Mouse (Mus musculus) limb, embryonic 14.5 days (tissue): ENCODE data around the gene Bhlha15. TPM values are rescaled to one million over a fixed set of nuclear protein-coding genes. Genes with fewer than 3 reads are reported as not detected.

ENCODE experiments used
- ATAC-seq: fragments of 200-750 bp; cut with Nextera tagmentation; 2 replicates; pipeline ENCODE4 v1.8.0; 2017; ENCODE audit warnings: low read depth, moderate number of reproducible peaks, moderate TSS enrichment; ENCODE audit not compliant: low FRiP score
- DNase-seq: peaks from one replicate; pipeline ENCODE4 v3.0.0-alpha.2; 2015; ENCODE audit warnings: low spot score
- H3K27ac ChIP-seq: fragments of 300-500 bp; sonication (generic); replicated peaks from 2 replicates; pipeline ENCODE4 v1.5.1; 2014; ENCODE audit warnings: low read depth, mild to moderate bottlenecking, low read length, moderate library complexity, mixed read lengths
- H3K27me3 ChIP-seq: fragments of 300-500 bp; sonication (generic); 2 replicates; pipeline ENCODE4 v1.6.1; 2014; ENCODE audit warnings: low read length, mixed read lengths; ENCODE audit not compliant: control insufficient read depth, insufficient read depth
- H3K36me3 ChIP-seq: fragments of 300-500 bp; sonication (generic); 2 replicates; pipeline ENCODE4 v1.6.1; 2014; ENCODE audit warnings: mild to moderate bottlenecking, low read length, moderate library complexity, mixed read lengths; ENCODE audit not compliant: control insufficient read depth, insufficient read depth
- H3K4me1 ChIP-seq: fragments of 300-500 bp; sonication (generic); 2 replicates; pipeline ENCODE4 v1.6.1; 2014; ENCODE audit warnings: antibody characterized with exemption, low read length, mixed read lengths; ENCODE audit not compliant: control insufficient read depth, insufficient read depth
- H3K4me2 ChIP-seq: fragments of 300-500 bp; sonication (generic); replicated peaks from 2 replicates; pipeline ENCODE4 v1.6.1; 2014; ENCODE audit warnings: low read depth, mild to moderate bottlenecking, low read length, moderate library complexity; ENCODE audit not compliant: severe bottlenecking
- H3K4me3 ChIP-seq: fragments of 300-500 bp; sonication (generic); replicated peaks from 2 replicates; pipeline ENCODE4 v1.5.1; 2014; ENCODE audit warnings: low read length
- H3K9ac ChIP-seq: fragments of 300-500 bp; sonication (generic); 2 replicates; pipeline ENCODE4 v1.6.1; 2014; ENCODE audit warnings: mild to moderate bottlenecking, low read depth, low read length, moderate library complexity; ENCODE audit not compliant: severe bottlenecking
- H3K9me3 ChIP-seq: fragments of 300-500 bp; sonication (generic); 2 replicates; pipeline ENCODE4 v1.6.1; 2016; ENCODE audit warnings: low read length; ENCODE audit not compliant: control insufficient read depth
- POLR2A ChIP-seq: fragments of 200-500 bp; IDR thresholded peaks from 2 replicates; pipeline ENCODE4 v1.8.0; 2012; ENCODE audit warnings: inconsistent platforms, mild to moderate bottlenecking, moderate library complexity, borderline replicate concordance; ENCODE audit not compliant: insufficient read depth, insufficient read length; ENCODE audit errors: extremely low read depth
- WGBS: fragments of 180-500 bp; shearing (Covaris S2); extraction: QIAGEN DNeasy Blood & Tissue Kit; methylation state at CpG from one replicate; pipeline ENCODE4 v1.1.7; 2014; 5-methylcytosine and 5-hydroxymethylcytosine counted together
- polyA plus RNA-seq, 2 experiments: library from polyadenylated mRNA; depleted of rRNA in 1 of 2; stranded (reverse) in 1 of 2; unstranded in 1 of 2; fragments of >200 nt; fragmentation: Nextera tagmentation in 1 of 2; extraction: Ambion mirVana in 1 of 2; gene quantifications; 2 replicates each; pipeline versions ENCODE4 v1.2.1 to v1.2.3; 2012 to 2014

The Bhlha15 gene
- polyA plus RNA-seq, 2 experiments: 0.22 to 0.23 TPM

DNA sequence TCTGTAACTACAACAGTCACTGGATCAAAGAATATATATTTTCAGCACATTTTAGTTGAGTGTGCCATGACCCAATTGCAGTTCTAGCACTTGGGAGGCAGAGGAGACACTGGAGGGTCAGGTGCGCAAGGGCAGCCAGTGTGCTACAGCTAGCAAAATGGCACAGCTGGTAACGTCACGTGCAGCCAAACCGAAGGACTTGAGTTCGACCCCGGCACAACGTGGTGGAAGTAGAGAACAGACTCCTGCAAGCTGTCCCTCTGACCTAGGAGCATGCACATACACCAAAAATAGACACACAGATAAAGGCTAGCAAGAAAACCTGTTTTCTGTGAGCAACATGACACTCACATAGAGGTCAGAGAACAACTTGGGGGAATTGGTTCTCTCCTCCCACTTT is 759 bp upstream of the Bhlha15 start:
- no peaks in the 10 kb centered on the region for H3K9me3 ChIP-seq
- WGBS: 75% methylated on average over 7 of the region's 7 CpGs
- no peak overlapping the region for H3K4me3 ChIP-seq
- no peak overlapping the region for H3K9ac ChIP-seq
- H3K27ac ChIP-seq: no peak overlapping the region
- H3K4me1 ChIP-seq: peaks cover 7% of the 10 kb centered on the region; the same call in 1 of the 2 replicates
- DNase-seq (no peak), ATAC-seq (no peak)
- no peaks in the 10 kb centered on the region for H3K27me3 ChIP-seq
- H3K36me3 ChIP-seq: peaks cover 24% of the 10 kb centered on the region
- no peak overlapping the region for H3K4me2 ChIP-seq
- TF ChIP-seq POLR2A: no peak

DNA sequence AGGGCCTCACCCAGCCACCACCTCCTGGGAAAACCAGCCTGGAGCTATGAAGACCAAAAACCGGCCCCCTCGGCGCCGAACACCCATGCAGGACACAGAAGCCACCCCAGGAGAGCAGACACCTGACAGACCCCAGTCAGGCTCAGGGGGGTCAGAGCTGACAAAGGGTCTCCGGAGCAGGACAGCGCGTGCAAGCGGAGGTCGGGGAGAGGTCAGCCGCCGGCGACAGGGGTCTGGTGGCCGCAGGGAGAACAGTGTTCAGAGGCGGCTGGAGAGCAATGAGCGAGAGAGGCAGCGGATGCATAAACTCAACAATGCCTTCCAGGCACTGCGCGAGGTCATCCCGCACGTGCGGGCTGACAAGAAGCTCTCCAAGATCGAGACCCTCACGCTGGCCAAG is 940 bp downstream of the Bhlha15 start:
- Histone ChIP-seq H3K36me3 (peaks cover 11% of the 10 kb centered on the region), H3K4me2 (no peak overlapping the region), H3K4me1 (peaks cover 7% of the 10 kb centered on the region; the same call in 1 of the 2 replicates), H3K27me3 (no peaks in the 10 kb centered on the region), H3K4me3 (no peak overlapping the region), H3K9me3 (no peaks in the 10 kb centered on the region), H3K27ac (no peak overlapping the region), H3K9ac (no peak overlapping the region)
- WGBS: 48% methylated on average over 23 of the region's 23 CpGs
- ATAC-seq (no peak), DNase-seq (no peak)
- no peak for TF ChIP-seq POLR2A

DNA sequence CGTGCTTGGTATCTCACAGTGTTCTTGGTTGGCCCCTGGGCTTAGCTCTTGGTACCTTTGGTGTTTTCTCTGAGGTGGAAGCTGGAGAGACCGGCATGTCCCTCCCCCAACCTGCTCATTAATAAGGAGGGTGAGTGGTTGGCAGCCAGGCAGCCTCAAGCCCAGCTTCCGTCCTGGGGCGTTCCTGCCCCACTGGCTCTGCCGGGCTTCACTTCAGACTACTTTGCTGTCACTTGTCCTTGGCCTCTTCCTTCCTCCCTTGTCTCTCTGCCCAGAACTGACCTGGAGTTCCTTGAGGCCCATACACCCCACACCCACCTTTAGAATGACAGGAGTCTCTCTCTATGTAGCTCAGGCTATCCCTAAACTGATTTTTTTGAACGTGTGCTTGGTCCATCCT is 2.6 kb downstream of the Bhlha15 start:
- peaks cover 7% of the 10 kb centered on the region; the same call in 1 of the 2 replicates for H3K4me1 ChIP-seq
- H3K4me2 ChIP-seq: no peak overlapping the region
- H3K36me3 ChIP-seq: 0 out of 2 replicates have a peak, but pooled peaks cover 9% of the 10 kb centered on the region
- H3K9ac ChIP-seq: no peak overlapping the region
- DNase-seq: no peak
- no peak for TF ChIP-seq POLR2A
- H3K4me3 ChIP-seq: no peak overlapping the region
- WGBS: 87% methylated on average over 6 of the region's 6 CpGs
- H3K27ac ChIP-seq: no peak overlapping the region
- H3K27me3 ChIP-seq: no peaks in the 10 kb centered on the region
- no peak for ATAC-seq
- no peaks in the 10 kb centered on the region for H3K9me3 ChIP-seq

DNA sequence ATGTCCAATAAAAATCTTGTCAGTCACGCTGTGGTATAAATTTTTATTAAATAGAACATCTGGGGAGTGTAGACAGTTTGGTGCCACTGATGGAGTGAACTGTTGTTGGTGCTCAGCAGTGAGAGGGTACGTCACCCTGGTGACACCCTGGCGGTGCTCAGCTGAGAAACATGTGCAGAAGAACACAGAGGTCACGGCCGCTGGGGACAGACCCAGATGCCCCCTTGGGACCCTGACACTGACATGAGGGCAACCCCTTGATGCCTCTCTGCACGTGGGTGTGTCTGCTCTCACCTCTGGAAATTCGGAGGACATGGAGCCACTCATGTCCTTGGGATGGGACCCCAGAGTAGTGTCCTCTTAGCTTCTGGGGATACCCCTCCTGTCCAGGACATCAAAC is 4.3 kb downstream of the Bhlha15 start:
- Histone ChIP-seq H3K27me3 (no peaks in the 10 kb centered on the region), H3K4me3 (no peak overlapping the region), H3K27ac (no peak overlapping the region), H3K4me2 (no peak overlapping the region), H3K36me3 (0 out of 2 replicates have a peak, but pooled peaks cover 6% of the 10 kb centered on the region), H3K4me1 (peaks cover 7% of the 10 kb centered on the region; the same call in 1 of the 2 replicates), H3K9ac (no peak overlapping the region), H3K9me3 (no peaks in the 10 kb centered on the region)
- ATAC-seq (no peak), DNase-seq (no peak)
- TF ChIP-seq POLR2A: no peak
- 65% methylated on average over 7 of the region's 7 CpGs for WGBS

DNA sequence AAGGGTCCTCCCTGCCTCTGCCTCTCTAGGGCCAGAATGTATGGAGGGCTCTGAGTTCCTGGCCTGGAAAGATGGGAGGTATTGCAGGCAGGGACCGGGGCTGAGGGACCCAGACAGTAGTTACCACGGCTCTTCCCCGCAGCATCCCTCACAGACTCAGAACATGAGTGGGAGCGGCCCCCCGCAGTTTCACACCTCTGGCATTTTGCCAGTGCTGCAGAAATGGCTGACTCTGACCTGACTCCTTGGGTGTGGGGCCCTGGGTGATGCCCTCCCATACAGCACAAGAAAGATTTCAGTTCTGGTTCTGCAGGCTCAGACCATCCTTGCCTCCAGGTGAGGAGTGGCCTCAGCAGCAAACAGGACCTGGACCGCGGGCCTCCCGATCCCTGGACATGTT is 5.5 kb downstream of the Bhlha15 start:
- Histone ChIP-seq H3K36me3 (0 out of 2 replicates have a peak, but pooled peaks cover 12% of the 10 kb centered on the region), H3K4me2 (no peak overlapping the region), H3K9ac (no peak overlapping the region), H3K27ac (no peak overlapping the region), H3K27me3 (no peaks in the 10 kb centered on the region), H3K4me1 (no peaks in the 10 kb centered on the region), H3K4me3 (no peak overlapping the region), H3K9me3 (no peaks in the 10 kb centered on the region)
- 87% methylated on average over 8 of the region's 8 CpGs for WGBS
- ATAC-seq (no peak), DNase-seq (no peak)
- no peak for TF ChIP-seq POLR2A

DNA sequence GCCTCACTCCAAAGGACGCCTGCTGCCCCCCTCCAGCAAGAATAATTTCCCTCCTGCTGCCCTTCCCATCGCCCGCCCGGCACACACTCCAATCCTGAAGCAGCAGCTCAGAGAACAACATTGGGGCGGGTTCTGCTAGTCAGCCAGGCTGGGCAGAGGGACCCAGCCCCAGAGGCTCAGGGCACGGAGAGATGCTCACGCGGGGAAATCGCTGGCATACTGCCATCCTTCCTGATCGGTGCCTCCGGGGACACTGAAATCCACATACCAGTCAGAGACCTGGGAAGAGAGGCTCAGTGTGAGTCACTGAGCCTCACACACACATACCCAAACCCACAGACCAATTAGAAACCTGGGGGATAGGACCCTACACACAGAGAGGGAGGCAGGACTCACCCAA is 10.5 kb downstream of the Bhlha15 start:
- WGBS: 87% methylated on average over 11 of the region's 11 CpGs
- no peak for TF ChIP-seq POLR2A
- H3K36me3 ChIP-seq: peaks cover 30% of the 10 kb centered on the region
- no peak for DNase-seq
- H3K4me1 ChIP-seq: no peaks in the 10 kb centered on the region
- H3K4me3 ChIP-seq: no peak overlapping the region
- no peak overlapping the region for H3K4me2 ChIP-seq
- H3K9me3 ChIP-seq: 0 out of 2 replicates have a peak, but pooled peaks cover 3% of the 10 kb centered on the region
- H3K9ac ChIP-seq: no peak overlapping the region
- ATAC-seq: no peak
- H3K27me3 ChIP-seq: no peaks in the 10 kb centered on the region
- no peak overlapping the region for H3K27ac ChIP-seq
